Mouse (Mus musculus) limb, embryonic 10.5 days (tissue): ENCODE measurements at regions not wholly inside any gene's neighbourhood (a gene's known extent, or its start where the extent isn't known, plus 50 kb on each side); places are given as distances from the start of the nearest gene placed in this dataset.

Source experiments
- DNase-seq: peaks from one replicate; pipeline ENCODE4 v3.0.0-alpha.2; 2017; ENCODE audit warnings: low spot score
- H3K27ac ChIP-seq: fragments of 300-500 bp; sonication (generic); 2 replicates; pipeline ENCODE4 v1.5.1; 2016; ENCODE audit warnings: mild to moderate bottlenecking
- H3K27me3 ChIP-seq: fragments of 300-500 bp; sonication (generic); 2 replicates; pipeline ENCODE4 v1.6.1; 2016; ENCODE audit warnings: low read depth, mild to moderate bottlenecking; ENCODE audit not compliant: poor library complexity, severe bottlenecking
- H3K36me3 ChIP-seq: fragments of 300-500 bp; sonication (generic); 2 replicates; pipeline ENCODE4 v1.6.1; 2016; ENCODE audit warnings: mild to moderate bottlenecking, moderate library complexity
- H3K4me1 ChIP-seq: fragments of 300-500 bp; sonication (generic); 2 replicates; pipeline ENCODE4 v1.6.1; 2016
- H3K4me3 ChIP-seq: fragments of 300-500 bp; sonication (generic); 2 replicates; pipeline ENCODE4 v1.5.1; 2016; ENCODE audit warnings: mild to moderate bottlenecking, moderate library complexity
- H3K9me3 ChIP-seq: fragments of 300-500 bp; sonication (generic); replicated peaks from 2 replicates; pipeline ENCODE4 v1.6.1; 2016; ENCODE audit warnings: mild to moderate bottlenecking
- WGBS: fragments of 180-500 bp; shearing (Covaris S2); methylation state at CpG from one replicate; pipeline ENCODE4 v1.1.7; 2016; 5-methylcytosine and 5-hydroxymethylcytosine counted together

- Histone ChIP-seq H3K27ac (no peak overlapping the region), H3K4me3 (no peak overlapping the region), H3K9me3 (no peaks in the 10 kb centered on the region), H3K27me3 (no peaks in the 10 kb centered on the region), H3K36me3 (no peaks in the 10 kb centered on the region), H3K4me1 (no peaks in the 10 kb centered on the region)
- WGBS: 63% methylated on average over 1 of the region's 1 CpGs
- no peak for DNase-seq
Measured at GRCm38 (mm10) chr7:87195647-87196046, 50.2 kb upstream of the Nox4 start.
